Mouse (Mus musculus) embryo, embryonic 11 days (tissue): Measurements from ENCODE around the gene Tomm40.
A peak's percentile ranks its signal among the peaks of the same experiment; 100 is the strongest.

Experiments used
- DNase-seq: peaks from one replicate; pipeline ENCODE4 v3.0.0-alpha.2; 2015

Tomm40 gene

GRCm38 (mm10) chr7:19704475-19704874, 10.8 kb downstream of the Tomm40 start:
- DNase-seq: no peak

- no peak for DNase-seq
Measured at GRCm38 (mm10) chr7:19702859-19703555, 12.2 kb downstream of the Tomm40 start.

GRCm38 (mm10) chr7:19701069-19701761, 14.0 kb downstream of the Tomm40 start:
- DNase-seq: peak; percentile 82

GRCm38 (mm10) chr7:19700299-19701068, 14.8 kb downstream of the Tomm40 start:
- DNase-seq: no peak

- DNase-seq: no peak
Measured at GRCm38 (mm10) chr7:19699827-19700148, 15.4 kb downstream of the Tomm40 start.

- peak; percentile 74 for DNase-seq
Measured at GRCm38 (mm10) chr7:19698907-19699826, 16.1 kb downstream of the Tomm40 start, which contains the start of gene Apoe. Apoe (minus strand) TSS chr7:19699188.

GRCm38 (mm10) chr7:19697949-19698906, 17.0 kb downstream of the Tomm40 start:
- peak; percentile 73 for DNase-seq

GRCm38 (mm10) chr7:19696336-19696873, 18.8 kb downstream of the Tomm40 start:
- DNase-seq: no peak

- DNase-seq: no peak
Measured at GRCm38 (mm10) chr7:19695881-19696280, 19.4 kb downstream of the Tomm40 start.

- no peak for DNase-seq
Measured at GRCm38 (mm10) chr7:19695213-19695594, 20.0 kb downstream of the Tomm40 start.

GRCm38 (mm10) chr7:19694336-19695212, 20.7 kb downstream of the Tomm40 start:
- DNase-seq: no peak

- peak; percentile 37 for DNase-seq
Measured at GRCm38 (mm10) chr7:19693421-19693820, 21.8 kb downstream of the Tomm40 start.

- no peak for DNase-seq
Measured at GRCm38 (mm10) chr7:19691873-19692865, 23.1 kb downstream of the Tomm40 start, which contains the start of gene Apoc1. Apoc1 (minus strand) TSS chr7:19692660.

GRCm38 (mm10) chr7:19691434-19691833, 23.8 kb downstream of the Tomm40 start:
- DNase-seq: no peak

GRCm38 (mm10) chr7:19690845-19691244, 24.4 kb downstream of the Tomm40 start:
- no peak for DNase-seq

GRCm38 (mm10) chr7:19688611-19689010, 26.6 kb downstream of the Tomm40 start:
- DNase-seq: no peak

- DNase-seq: no peak
Measured at GRCm38 (mm10) chr7:19688101-19688500, 27.1 kb downstream of the Tomm40 start.

GRCm38 (mm10) chr7:19686927-19687583, 28.2 kb downstream of the Tomm40 start:
- DNase-seq: peak; percentile 35
